Mouse (Mus musculus): ENCODE measurements around the gene Dlg2. TPM values are rescaled to one million over a fixed set of nuclear protein-coding genes. Genes with fewer than 3 reads are reported as not detected.

Dlg2 gene
- polyA plus RNA-seq, 1 experiment from 2014 or later, result 38.4 TPM

DNA sequence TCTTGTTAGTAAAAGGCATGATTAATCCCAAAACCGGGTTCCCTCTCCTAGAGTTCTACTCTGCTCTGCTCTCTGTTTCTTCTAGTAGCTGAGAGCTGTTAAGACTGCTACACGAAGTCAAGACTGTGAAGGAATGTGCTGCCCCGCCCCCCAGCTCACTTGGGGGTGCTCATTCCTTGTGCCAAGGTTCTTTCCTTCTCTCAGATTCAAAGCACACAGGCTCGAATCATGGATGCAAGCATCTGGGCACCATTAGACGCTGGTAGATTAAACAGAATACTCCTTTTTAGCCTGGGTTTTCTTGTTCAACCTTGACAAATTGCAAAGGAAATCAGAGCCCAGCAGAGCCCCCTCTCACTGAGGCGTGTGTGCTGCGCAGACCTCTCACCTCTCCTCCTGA lies 1804.5 kb downstream of the Dlg2 start:
- 31% methylated on average over 7 of the region's 7 CpGs for WGBS
- Histone ChIP-seq H3K27me3 (replicated peaks; ENCODE audit: control insufficient read depth, insufficient read depth, low read length) (no peaks in the 10 kb centered on the region), H3K36me3 (ENCODE audit: control insufficient read depth, insufficient read depth) (no peaks in the 10 kb centered on the region), H3K4me1 (replicated peaks; ENCODE audit: control insufficient read depth, insufficient read depth, low read length) (0 out of 2 replicates have a peak, but pooled peaks cover 6% of the 10 kb centered on the region), H3K9me3 (ENCODE audit: control insufficient read depth, low read length) (no peaks in the 10 kb centered on the region), H3K27ac (ENCODE audit: low read length) (no peak overlapping the region), H3K4me3 (replicated peaks; ENCODE audit: low read length) (no peak overlapping the region), H3K4me2 (ENCODE audit: low read length) (no peak overlapping the region), H3K9ac (replicated peaks; ENCODE audit: low read depth, low read length) (no peak overlapping the region)
- no peak for ATAC-seq

DNA sequence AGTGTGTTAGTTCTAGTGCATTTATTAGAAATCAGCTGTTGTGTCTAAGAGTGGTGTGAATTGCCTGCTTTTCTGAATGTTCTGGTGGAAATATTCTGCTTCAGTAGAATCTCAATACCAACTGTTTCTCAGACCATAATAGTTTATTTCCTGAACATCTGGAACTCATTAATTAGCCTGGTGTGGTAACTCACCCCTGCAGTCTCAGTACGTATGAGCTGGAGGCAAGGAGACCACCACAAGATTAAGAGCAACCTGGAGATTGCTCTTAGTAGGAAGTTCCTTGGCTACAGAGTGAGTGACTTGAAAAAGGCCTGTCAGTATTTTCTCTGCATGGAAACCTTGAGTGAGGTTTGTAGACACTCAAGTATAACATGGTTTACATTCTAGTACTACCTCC lies 1810.6 kb downstream of the Dlg2 start:
- no peak overlapping the region for H3K4me2 ChIP-seq (ENCODE audit: low read length)
- H3K36me3 ChIP-seq (ENCODE audit: control insufficient read depth, insufficient read depth), result no peaks in the 10 kb centered on the region
- no peak overlapping the region for H3K4me3 ChIP-seq (replicated peaks; ENCODE audit: low read length)
- no peak overlapping the region for H3K9ac ChIP-seq (replicated peaks; ENCODE audit: low read depth, low read length)
- H3K4me1 ChIP-seq (replicated peaks; ENCODE audit: control insufficient read depth, insufficient read depth, low read length), result no peaks in the 10 kb centered on the region
- WGBS, result 68% methylated on average over 1 of the region's 1 CpGs
- H3K27ac ChIP-seq (ENCODE audit: low read length), result no peak overlapping the region
- H3K27me3 ChIP-seq (replicated peaks; ENCODE audit: control insufficient read depth, insufficient read depth, low read length), result no peaks in the 10 kb centered on the region
- no peak for ATAC-seq
- H3K9me3 ChIP-seq (ENCODE audit: control insufficient read depth, low read length), result no peaks in the 10 kb centered on the region

DNA sequence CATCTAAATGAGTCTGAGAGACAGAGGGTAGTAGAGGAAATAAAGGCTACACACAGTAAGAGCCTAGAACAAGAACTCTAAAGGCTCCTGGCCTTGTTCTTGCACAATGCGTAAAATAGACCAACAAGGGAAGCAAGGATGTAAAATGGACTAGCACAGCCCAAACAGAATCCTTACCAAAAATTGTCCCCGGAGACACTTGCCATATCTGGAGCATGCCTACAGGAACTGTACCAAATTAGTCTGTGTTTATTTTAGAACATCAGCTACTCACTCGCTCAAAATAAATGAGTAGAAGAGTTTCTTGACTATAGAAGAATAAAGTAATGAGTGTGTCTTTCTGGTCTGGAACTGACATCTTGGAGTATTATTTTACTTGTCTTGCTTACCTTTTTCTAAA lies 1812.3 kb downstream of the Dlg2 start:
- H3K4me2 ChIP-seq (ENCODE audit: low read length), result no peak overlapping the region
- no peaks in the 10 kb centered on the region for H3K4me1 ChIP-seq (replicated peaks; ENCODE audit: control insufficient read depth, insufficient read depth, low read length)
- no peaks in the 10 kb centered on the region for H3K27me3 ChIP-seq (replicated peaks; ENCODE audit: control insufficient read depth, insufficient read depth, low read length)
- no peak overlapping the region for H3K4me3 ChIP-seq (replicated peaks; ENCODE audit: low read length)
- H3K36me3 ChIP-seq (ENCODE audit: control insufficient read depth, insufficient read depth), result no peaks in the 10 kb centered on the region
- WGBS, result 92% methylated on average over 3 of the region's 3 CpGs
- ATAC-seq, result no peak
- H3K27ac ChIP-seq (ENCODE audit: low read length), result no peak overlapping the region
- no peak overlapping the region for H3K9ac ChIP-seq (replicated peaks; ENCODE audit: low read depth, low read length)
- no peaks in the 10 kb centered on the region for H3K9me3 ChIP-seq (ENCODE audit: control insufficient read depth, low read length)

DNA sequence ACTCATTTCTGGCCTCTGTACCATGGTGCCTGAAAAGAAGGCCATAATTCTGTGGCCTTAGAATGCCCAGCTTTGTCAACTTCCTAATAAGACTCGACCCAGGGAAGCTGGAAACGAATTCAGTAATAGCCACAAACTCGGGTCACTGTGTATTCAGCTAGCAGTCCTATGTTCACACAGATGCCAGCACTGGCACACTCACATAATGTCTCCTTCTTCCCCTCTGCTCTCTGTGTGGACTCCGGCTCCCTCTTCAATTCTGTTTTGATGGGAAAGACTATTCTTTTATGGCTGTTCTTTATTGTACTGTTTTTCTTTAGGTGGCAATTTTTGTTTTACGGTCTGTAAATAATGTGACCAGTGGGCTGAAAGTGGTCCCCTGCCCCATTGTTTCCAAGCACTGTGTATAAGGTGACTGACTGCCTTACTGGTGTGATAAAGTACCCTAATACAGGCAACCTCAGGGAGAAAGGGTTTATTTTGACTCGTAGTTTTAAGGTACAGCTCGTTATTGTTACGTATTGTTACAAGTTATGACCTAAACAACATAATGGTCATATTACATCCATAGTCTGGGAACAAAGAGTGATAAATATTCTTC lies 1816.5 kb downstream of the Dlg2 start:
- no peak for ATAC-seq
- 61% methylated on average over 8 of the region's 8 CpGs for WGBS

DNA sequence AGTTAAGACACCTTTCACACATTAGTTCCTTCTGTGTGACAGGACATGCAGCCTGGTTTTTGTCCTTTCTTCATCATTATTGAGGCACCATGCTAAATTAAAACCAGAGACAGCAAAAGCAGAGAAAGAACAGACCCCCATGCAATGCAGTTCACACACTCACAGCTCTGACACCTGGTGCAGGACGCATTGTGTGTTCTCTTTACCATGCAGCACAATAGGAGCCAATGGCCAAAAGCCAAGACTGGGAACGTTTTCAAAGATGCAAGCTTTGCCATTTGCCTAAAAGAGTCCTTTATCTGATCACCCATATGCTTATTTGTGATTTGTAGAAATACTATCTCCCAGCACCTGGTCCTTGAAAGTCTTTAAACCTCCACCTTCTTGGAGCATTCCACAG lies 1824.6 kb downstream of the Dlg2 start:
- WGBS, result 18% methylated on average over 2 of the region's 2 CpGs
- H3K4me3 ChIP-seq (replicated peaks; ENCODE audit: low read length), result no peak overlapping the region
- H3K9ac ChIP-seq (replicated peaks; ENCODE audit: low read depth, low read length), result no peak overlapping the region
- ATAC-seq, result peak; percentile 43; the same call in 1 of the 2 replicates
- H3K36me3 ChIP-seq (ENCODE audit: control insufficient read depth, insufficient read depth), result no peaks in the 10 kb centered on the region
- H3K9me3 ChIP-seq (ENCODE audit: control insufficient read depth, low read length), result no peaks in the 10 kb centered on the region
- no peak overlapping the region for H3K4me2 ChIP-seq (ENCODE audit: low read length)
- no peaks in the 10 kb centered on the region for H3K27me3 ChIP-seq (replicated peaks; ENCODE audit: control insufficient read depth, insufficient read depth, low read length)
- no peak overlapping the region for H3K27ac ChIP-seq (ENCODE audit: low read length)
- peaks cover 6% of the 10 kb centered on the region for H3K4me1 ChIP-seq (replicated peaks; ENCODE audit: control insufficient read depth, insufficient read depth, low read length)

More for the DNA sequence above, 1816.5 kb downstream of the Dlg2 start:
- no peaks in the 10 kb centered on the region for H3K4me1 ChIP-seq (replicated peaks; ENCODE audit: control insufficient read depth, insufficient read depth, low read length)
- no peaks in the 10 kb centered on the region for H3K27me3 ChIP-seq (replicated peaks; ENCODE audit: control insufficient read depth, insufficient read depth, low read length)
- no peak overlapping the region for H3K9ac ChIP-seq (replicated peaks; ENCODE audit: low read depth, low read length)
- no peak overlapping the region for H3K4me2 ChIP-seq (ENCODE audit: low read length)
- no peak overlapping the region for H3K4me3 ChIP-seq (replicated peaks; ENCODE audit: low read length)
- no peak overlapping the region for H3K27ac ChIP-seq (ENCODE audit: low read length)
- no peaks in the 10 kb centered on the region for H3K36me3 ChIP-seq (ENCODE audit: control insufficient read depth, insufficient read depth)
- H3K9me3 ChIP-seq (ENCODE audit: control insufficient read depth, low read length), result no peaks in the 10 kb centered on the region

DNA sequence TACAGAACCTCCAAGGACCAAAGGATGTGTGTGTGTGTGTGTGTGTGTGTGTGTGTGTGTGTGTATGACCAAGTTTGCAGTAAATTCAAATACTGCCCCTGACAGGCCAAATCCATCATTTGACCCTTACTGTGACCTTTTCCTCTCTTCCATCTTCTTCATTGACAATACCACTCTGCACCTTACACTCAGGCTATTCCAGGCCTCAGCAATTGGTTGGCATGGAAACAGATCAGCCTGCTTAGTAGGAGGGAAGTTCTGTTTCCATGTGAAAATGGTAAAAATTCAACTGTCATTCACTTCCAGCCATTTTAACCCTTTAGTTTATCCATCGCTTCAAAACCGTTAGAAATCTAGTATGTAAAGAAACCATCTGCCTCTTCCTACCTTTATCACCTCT lies 1831.2 kb downstream of the Dlg2 start:
- H3K27me3 ChIP-seq (replicated peaks; ENCODE audit: control insufficient read depth, insufficient read depth, low read length), result no peaks in the 10 kb centered on the region
- WGBS, result 91% methylated on average over 2 of the region's 2 CpGs
- H3K9me3 ChIP-seq (ENCODE audit: control insufficient read depth, low read length), result no peaks in the 10 kb centered on the region
- no peak overlapping the region for H3K4me3 ChIP-seq (replicated peaks; ENCODE audit: low read length)
- H3K4me2 ChIP-seq (ENCODE audit: low read length), result no peak overlapping the region
- no peaks in the 10 kb centered on the region for H3K4me1 ChIP-seq (replicated peaks; ENCODE audit: control insufficient read depth, insufficient read depth, low read length)
- 0 out of 2 replicates have a peak, but pooled peaks have one; percentile 55 for ATAC-seq
- no peak overlapping the region for H3K27ac ChIP-seq (ENCODE audit: low read length)
- H3K9ac ChIP-seq (replicated peaks; ENCODE audit: low read depth, low read length), result no peak overlapping the region
- H3K36me3 ChIP-seq (ENCODE audit: control insufficient read depth, insufficient read depth), result no peaks in the 10 kb centered on the region

DNA sequence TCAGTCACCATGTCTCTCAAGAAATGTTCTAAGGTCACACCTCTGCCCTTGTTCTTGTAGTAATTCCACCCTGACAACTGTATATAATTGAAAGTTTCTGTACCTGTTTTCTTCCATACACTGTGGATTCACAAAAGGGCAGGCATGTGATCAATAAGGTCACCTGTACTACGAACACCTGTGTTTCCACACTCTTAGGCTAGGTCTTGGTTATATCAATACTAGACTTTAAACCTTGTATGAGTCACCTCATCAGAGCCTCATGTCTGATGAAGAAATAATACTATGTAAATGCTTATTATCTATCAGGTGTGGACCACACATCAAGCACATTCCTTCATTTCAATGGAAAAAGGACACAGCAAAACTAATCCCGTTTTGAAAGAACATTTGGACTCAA lies 1831.7 kb downstream of the Dlg2 start:
- H3K27me3 ChIP-seq (replicated peaks; ENCODE audit: control insufficient read depth, insufficient read depth, low read length), result no peaks in the 10 kb centered on the region
- no peaks in the 10 kb centered on the region for H3K9me3 ChIP-seq (ENCODE audit: control insufficient read depth, low read length)
- no peaks in the 10 kb centered on the region for H3K36me3 ChIP-seq (ENCODE audit: control insufficient read depth, insufficient read depth)
- no peak overlapping the region for H3K9ac ChIP-seq (replicated peaks; ENCODE audit: low read depth, low read length)
- no peak overlapping the region for H3K4me3 ChIP-seq (replicated peaks; ENCODE audit: low read length)
- no peak overlapping the region for H3K4me2 ChIP-seq (ENCODE audit: low read length)
- H3K27ac ChIP-seq (ENCODE audit: low read length), result no peak overlapping the region
- H3K4me1 ChIP-seq (replicated peaks; ENCODE audit: control insufficient read depth, insufficient read depth, low read length), result no peaks in the 10 kb centered on the region
- 77% methylated on average over 2 of the region's 2 CpGs for WGBS
- no peak for ATAC-seq

DNA sequence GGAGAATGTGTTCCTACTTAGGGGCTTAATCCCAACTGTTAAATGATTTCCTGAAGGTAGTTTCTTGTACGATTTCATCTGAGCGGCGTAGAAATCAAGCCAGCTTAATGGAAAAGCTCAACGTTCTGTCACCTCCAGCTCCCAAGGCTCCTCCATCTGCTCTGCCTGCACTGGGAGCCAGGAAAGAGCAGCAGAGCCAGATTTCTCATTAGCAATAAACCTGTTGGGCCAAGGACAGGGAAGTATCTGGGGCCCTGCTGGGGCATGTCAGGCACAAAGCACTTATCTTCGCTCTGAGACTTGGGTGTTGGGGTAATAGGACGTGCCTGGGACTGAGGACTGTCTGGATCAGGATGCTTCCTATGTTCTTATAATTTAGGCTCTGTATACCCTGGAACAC lies 1839.9 kb downstream of the Dlg2 start:
- 57% methylated on average over 6 of the region's 6 CpGs for WGBS
- Histone ChIP-seq H3K27ac (ENCODE audit: low read length) (peak overlapping the region; percentile 78), H3K36me3 (ENCODE audit: control insufficient read depth, insufficient read depth) (no peaks in the 10 kb centered on the region), H3K4me2 (ENCODE audit: low read length) (no peak overlapping the region), H3K4me1 (replicated peaks; ENCODE audit: control insufficient read depth, insufficient read depth, low read length) (peaks cover 10% of the 10 kb centered on the region; the same call in 1 of the 2 replicates), H3K9me3 (ENCODE audit: control insufficient read depth, low read length) (no peaks in the 10 kb centered on the region), H3K4me3 (replicated peaks; ENCODE audit: low read length) (no peak overlapping the region), H3K27me3 (replicated peaks; ENCODE audit: control insufficient read depth, insufficient read depth, low read length) (no peaks in the 10 kb centered on the region), H3K9ac (replicated peaks; ENCODE audit: low read depth, low read length) (no peak overlapping the region)
- ATAC-seq, result peak; percentile 90

DNA sequence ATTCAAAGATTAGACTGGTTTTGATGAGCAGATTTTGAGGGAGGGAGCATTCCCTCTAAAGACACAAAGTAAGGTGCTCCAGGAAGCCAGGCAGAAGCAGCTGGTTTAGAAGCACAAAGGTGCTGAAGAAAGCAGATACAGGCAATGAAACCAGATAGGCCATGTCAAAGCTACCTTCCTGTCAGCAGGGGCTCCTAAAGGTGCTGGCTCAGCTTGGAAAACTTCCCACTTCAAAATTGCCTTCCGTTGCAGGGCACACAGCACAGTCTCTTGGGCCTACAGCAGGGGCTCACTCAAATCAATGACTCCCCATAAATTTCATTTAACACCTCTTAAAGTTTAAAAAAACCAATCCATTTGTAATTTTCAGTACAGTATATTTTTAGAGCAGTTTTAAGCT lies 1843.0 kb downstream of the Dlg2 start:
- no peak for ATAC-seq
- Histone ChIP-seq H3K4me1 (replicated peaks; ENCODE audit: control insufficient read depth, insufficient read depth, low read length) (peaks cover 10% of the 10 kb centered on the region; the same call in 1 of the 2 replicates), H3K9me3 (ENCODE audit: control insufficient read depth, low read length) (no peaks in the 10 kb centered on the region)

DNA sequence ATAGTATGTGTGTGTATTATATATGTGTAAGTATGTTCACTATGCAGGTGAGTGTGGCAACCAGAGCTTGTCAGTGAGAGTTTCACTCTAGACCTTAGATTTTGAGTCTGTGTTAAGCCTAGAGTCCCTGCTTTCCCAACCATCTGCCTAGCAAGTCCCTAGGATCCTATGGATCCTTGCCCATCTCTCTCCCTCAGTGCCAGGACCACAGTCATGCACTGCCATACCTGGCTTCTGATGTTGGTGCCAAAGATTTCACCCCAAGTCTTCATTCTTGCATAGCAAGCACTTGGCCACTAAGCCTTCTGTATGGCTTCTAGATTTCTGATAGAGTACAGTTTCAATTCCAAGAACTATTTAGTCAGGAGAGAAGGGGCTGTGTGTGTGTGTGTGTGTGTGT lies 1843.7 kb downstream of the Dlg2 start:
- ATAC-seq, result no peak
- Histone ChIP-seq H3K36me3 (ENCODE audit: control insufficient read depth, insufficient read depth) (no peaks in the 10 kb centered on the region), H3K9me3 (ENCODE audit: control insufficient read depth, low read length) (no peaks in the 10 kb centered on the region), H3K4me2 (ENCODE audit: low read length) (no peak overlapping the region), H3K4me3 (replicated peaks; ENCODE audit: low read length) (no peak overlapping the region), H3K4me1 (replicated peaks; ENCODE audit: control insufficient read depth, insufficient read depth, low read length) (peaks cover 10% of the 10 kb centered on the region; the same call in 1 of the 2 replicates), H3K9ac (replicated peaks; ENCODE audit: low read depth, low read length) (no peak overlapping the region), H3K27ac (ENCODE audit: low read length) (no peak overlapping the region), H3K27me3 (replicated peaks; ENCODE audit: control insufficient read depth, insufficient read depth, low read length) (no peaks in the 10 kb centered on the region)

More for the DNA sequence above, 1843.0 kb downstream of the Dlg2 start:
- Histone ChIP-seq H3K27me3 (replicated peaks; ENCODE audit: control insufficient read depth, insufficient read depth, low read length) (no peaks in the 10 kb centered on the region), H3K4me2 (ENCODE audit: low read length) (no peak overlapping the region), H3K27ac (ENCODE audit: low read length) (no peak overlapping the region), H3K9ac (replicated peaks; ENCODE audit: low read depth, low read length) (no peak overlapping the region), H3K36me3 (ENCODE audit: control insufficient read depth, insufficient read depth) (no peaks in the 10 kb centered on the region), H3K4me3 (replicated peaks; ENCODE audit: low read length) (no peak overlapping the region)
- WGBS, result 78% methylated on average over 1 of the region's 1 CpGs
